Mouse (Mus musculus) cerebellum, postnatal 25 days (tissue): ENCODE data around the gene Gapt.
"Not testable (repeated sequence)": the region's sequence is repeated elsewhere in the genome, so short reads cannot be mapped to it uniquely, and the experiment has no call there.

Experiments
- DNase-seq, 2 experiments: peaks; one replicate each; pipeline ENCODE4 v3.0.0; 2021; ENCODE audit warnings: mixed read lengths in 2 of 2

The Gapt gene

GRCm38 (mm10) chr13:110356941-110357340, at the start of gene Gapt:
Gapt (minus strand) TSS chr13:110357199.
- no peak for DNase-seq

DNA sequence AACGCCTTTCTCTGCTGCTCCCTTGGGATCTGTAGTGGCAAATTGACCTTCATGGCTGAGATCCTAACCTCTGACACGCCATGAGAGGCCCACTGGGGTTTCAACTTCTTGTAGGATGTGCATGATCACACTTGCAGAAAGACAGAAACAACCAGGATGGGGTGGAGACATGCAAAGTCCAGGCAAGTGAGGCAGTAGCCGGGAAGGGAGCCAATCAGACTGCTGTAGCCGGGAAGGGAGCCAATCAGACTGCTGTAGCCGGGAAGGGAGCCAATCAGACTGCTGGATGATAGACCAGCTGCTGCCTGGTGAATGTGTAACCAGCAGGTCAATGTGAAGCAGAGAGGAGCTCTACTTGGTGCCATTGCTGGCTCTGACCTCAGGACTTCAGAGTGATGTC, 49.2 kb upstream of the Gapt start:
- DNase-seq, result peak in 1 of 2 experiments; percentile 36

GRCm38 (mm10) chr13:110404686-110405085, 47.7 kb upstream of the Gapt start:
- not testable (repeated sequence) for DNase-seq

- DNase-seq, result no peak
Measured at GRCm38 (mm10) chr13:110404059-110404458, 47.1 kb upstream of the Gapt start.

DNA sequence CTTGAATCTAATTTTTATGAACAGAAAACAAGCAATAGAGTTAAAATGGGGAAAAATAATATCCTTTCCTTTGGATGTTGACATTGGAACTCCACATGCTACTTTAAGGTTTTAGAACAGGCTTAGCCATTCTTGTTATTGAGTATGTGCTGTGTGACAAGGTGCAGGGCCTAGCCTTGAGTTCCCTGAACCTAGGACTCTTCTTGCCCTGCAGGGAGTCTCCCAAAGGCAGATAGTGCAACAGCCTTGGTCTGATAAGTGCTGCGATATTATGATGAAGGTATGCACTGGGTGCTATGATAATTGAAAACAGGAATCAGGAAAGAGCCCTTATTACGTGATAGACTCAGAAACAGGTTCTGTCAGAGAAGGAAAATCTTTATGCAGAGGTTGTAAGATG, 44.9 kb upstream of the Gapt start:
- no peak for DNase-seq

DNA sequence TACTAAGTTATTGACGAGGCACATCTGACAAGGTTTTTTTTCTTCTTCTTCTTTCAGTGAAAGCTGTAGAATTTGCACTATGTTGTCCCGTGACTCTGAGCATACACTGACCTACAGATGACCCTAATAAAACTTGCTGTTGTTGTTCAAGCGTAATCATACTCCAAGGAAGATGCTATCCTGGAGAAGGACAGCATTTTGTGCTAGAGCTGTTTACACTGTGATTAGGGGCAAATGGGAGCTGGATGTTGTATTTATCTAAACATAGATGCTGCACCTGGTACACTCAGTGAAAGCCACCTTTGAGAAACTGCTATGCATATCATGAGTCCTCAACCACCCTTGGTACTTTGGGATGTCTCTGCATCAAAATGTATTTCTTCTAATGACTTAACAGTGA, 44.4 kb upstream of the Gapt start:
- no peak for DNase-seq

DNA sequence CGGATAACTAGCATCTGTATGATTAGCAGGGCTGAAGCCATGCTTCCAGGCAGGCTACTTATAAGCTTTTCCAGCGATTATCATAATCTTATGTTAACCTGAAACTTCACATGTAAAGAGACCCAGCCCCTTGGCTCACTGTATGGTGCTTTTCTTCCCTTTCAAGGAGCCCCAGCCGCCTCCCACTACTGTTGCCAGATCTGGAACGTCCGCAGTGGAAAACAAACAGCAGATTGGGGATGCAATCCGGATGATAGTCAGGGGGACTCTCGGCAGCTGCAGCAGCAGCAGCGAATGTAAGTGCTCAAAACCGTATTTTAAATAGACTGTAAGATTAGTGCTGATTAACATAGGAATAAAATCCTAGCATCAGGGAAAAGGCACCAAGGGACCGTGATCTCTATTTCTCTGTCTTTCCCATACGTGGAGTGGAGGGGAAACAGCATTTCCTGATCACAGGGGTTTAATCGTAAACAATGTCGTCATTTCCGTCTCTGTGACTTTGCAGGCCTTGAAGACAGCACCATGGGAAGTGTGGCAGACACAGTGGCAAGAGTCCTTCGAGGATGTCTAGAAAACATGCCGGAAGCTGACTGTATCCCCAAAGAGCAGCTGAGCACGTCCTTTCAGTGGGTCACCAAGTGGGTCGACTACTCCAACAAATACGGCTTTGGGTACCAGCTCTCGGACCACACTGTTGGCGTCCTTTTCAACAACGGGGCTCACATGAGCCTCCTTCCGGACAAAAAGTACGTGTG, 41.7 kb upstream of the Gapt start:
- DNase-seq, result no peak

DNA sequence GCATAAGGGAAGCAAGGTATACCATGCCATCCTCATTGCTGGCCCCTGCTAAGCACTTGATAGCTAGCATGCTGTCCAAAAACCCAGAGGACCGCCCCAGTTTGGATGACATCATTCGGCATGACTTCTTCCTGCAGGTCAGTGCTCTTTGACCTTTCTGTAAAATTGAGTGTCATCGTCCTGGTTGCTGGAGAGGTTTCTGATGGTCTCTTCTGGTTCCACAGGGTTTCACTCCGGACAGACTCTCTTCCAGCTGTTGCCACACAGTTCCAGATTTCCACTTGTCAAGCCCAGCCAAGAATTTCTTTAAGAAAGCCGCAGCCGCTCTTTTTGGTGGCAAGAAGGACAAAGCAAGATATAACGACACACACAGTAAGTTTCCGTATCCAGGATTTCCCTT, 40.8 kb upstream of the Gapt start:
- no peak for DNase-seq

DNA sequence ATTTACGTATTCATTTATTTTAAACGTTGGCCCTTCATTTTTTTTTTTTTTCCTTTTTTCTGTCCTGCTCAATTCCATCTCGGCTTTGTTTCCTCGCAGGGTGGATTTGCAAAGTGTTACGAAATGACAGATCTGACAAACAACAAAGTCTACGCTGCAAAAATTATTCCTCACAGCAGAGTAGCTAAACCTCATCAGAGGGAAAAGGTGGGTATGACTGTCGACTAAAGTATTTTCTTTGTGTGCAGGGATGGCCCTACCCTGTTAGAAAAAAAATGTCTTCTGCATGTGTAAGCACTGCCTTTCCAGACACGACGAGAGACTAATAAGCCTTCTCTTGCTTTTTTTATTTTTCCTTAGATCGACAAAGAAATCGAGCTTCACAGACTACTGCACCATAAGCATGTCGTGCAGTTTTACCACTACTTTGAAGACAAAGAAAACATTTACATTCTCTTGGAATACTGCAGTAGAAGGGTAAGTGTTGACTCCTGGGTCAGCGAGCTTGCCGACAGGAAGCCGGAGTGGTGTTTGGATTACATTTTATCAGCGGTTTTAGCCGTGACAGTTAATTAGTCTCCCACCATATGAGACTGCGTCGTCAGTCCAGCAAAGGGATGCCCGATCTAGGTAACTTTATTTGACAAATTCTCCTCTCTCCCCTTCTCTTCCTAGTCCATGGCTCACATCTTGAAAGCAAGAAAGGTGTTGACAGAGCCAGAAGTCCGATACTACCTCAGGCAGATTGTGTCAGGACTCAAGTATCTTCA, 39.1 kb upstream of the Gapt start:
- no peak for DNase-seq

- peak in 1 of 2 experiments; percentile 56 for DNase-seq
Measured at GRCm38 (mm10) chr13:110395179-110395794, 38.3 kb upstream of the Gapt start.

- DNase-seq, result peak; percentile 95 to 96
Measured at GRCm38 (mm10) chr13:110394291-110395178, 37.5 kb upstream of the Gapt start, which contains the start of gene Plk2. Plk2 (plus strand) TSS chr13:110395046.

DNA sequence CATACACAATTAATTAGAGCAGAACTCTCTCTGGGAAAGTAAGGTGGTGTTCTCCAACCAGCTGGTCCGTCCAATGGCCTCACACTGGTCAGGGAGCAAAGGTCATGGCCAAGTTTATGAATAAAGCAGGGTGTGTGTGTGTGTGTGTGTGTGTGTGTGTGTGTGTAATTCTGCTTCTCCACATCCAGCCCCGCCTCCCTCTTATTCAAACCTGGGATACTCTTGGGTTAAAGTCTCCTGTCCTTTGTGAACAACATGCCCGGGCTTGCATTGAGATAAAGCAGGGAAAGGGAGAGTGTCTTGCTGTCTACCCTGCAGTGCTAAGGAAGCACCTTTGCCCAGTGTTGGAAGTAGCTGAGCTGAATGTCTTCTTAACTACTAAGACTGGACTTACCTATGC, 35.6 kb upstream of the Gapt start:
- DNase-seq, result peak in 1 of 2 experiments; percentile 7

DNA sequence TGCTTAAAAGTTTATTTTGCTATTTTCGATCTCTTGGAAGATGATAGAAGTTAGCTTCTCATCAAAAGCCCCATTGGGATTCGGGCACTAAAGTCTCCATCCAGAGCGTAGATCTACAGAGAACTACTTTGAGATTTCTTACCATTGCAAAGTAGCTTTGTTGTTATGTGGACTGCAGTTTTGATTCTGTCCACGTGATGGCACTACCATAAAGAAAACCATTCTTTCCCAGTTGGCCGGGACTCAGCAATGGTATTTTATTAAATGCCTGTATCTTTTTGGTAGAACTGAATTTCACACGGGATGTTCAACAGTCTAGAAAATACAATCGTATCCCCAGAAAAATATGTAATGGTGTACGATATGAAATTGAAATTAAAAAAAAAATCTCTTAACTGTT, 35.2 kb upstream of the Gapt start:
- peak; percentile 53 to 81 for DNase-seq

DNA sequence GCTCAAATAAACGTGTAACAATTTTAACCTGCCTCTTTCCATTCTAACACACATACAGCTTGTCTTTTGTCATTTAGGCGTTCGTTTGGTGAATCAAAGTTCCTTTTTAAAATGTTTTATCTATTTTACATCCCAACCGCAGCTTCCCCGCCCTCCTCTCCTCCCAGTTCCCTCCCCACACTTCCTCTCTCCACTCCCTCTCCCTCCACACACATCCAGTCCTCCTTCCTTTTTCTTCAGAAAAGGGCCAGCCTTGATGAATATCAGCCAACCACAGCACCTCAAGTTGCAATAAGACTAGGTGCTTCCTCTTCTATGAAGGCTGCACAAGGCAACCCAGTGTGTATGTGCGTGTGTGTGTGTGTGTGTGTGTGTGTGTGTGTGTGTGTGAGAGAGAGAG, 27.5 kb upstream of the Gapt start:
- DNase-seq, result no peak

DNA sequence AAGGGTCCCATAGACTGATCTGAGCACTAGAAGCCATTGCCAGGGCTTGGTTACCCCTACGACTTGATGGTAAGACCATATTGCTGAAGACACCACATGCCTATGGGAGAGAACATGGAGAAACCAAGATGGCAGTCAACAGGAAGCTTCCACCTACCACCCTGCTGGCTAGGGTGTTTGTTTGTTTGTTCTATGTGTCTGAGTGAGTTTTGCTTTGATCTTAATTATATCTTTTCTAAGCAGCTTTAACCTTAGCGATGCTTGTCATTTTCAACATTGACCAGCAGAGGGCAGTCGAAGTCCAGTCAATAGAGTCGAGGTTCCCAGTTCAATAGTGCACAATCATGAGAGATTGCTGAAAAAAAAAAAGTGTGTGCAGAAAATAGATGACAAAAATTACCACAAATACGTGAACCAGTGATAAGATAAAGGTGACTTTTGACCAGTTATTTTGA, 25.5 kb upstream of the Gapt start:
- DNase-seq, result peak in 1 of 2 experiments; percentile 61

DNA sequence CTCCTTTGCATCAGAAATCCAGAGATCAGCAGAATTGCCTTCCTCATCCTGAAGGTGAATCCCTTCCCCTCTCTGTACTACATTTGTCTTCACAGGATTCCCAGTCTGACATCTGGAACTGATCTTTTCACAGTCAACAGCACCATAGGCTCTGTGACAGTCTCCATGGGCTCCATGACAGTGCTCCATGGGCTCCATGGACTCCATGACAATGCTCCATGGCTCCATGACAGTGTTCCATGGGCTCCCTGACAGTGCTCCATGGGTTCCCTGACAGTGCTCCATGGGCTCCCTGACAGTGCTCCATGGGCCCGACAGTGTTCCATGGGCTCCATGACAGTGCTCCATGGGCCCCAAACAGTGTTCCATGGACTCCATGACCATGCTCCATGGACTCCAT, 12.7 kb upstream of the Gapt start:
- no peak for DNase-seq

DNA sequence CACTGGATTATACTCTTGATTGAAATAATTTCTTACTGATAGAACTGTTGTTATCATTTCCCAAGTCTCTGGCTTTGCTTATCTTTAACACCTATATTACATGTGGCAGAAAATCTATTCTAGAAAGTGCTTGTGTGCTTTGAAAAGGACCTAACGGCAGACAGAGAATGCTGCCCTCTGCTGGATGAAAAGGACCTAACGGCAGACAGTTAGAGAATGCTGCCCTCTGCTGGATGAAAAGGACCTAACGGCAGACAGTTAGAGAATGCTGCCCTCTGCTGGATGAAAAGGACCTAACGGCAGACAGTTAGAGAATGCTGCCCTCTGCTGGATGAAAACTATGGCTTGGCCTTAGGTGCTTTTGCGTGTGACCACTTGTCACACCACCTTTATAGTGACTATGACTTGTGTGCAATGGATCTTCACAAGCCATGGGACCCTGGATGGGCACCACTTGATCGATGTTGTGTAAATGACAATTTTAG, 11.6 kb upstream of the Gapt start:
- peak; percentile 73 to 81 for DNase-seq

- DNase-seq, result no peak
Measured at GRCm38 (mm10) chr13:110367961-110368555, 11.1 kb upstream of the Gapt start.

- no peak for DNase-seq
Measured at GRCm38 (mm10) chr13:110366477-110366876, 9.5 kb upstream of the Gapt start.

- no peak for DNase-seq
Measured at GRCm38 (mm10) chr13:110363722-110364121, 6.7 kb upstream of the Gapt start.

DNA sequence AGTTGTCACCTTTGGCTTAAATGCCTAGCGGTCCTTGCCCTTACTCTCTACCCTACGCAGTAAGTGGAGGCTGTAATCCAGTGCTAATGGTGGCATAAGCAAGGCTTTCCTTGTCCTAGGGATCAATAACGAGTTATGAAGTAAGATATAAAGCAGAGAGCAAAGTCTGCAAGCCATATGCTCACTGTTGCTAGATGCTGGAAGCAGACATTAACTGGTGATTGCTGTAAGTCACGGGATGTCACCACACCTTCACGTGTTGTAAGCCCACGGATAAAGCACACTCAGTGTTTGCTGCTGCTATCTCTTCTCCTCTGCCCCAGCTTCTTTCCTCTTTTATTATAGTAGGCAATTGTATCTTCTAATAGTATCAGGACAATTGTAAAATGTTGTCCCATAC, 5.9 kb downstream of the Gapt start:
- DNase-seq, result no peak

DNA sequence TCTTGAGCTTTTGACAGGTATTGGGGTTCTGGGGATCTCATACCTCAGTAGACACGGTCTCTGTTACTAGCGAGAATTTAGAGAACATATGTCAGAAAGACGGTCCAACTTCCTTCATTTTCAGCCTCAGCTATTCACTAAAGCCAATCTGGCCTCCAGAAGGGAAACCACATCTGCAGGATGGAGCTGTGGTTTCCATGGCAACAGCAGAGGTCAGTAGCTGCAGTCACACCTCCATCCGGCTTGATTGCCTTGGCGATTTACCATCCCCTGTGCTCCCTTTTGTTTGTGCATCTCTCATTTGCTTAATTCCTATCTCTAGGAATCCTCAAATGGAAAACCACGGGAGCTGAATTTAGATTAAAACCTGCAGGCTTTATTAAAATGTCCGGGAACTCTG, 10.3 kb downstream of the Gapt start:
- no peak for DNase-seq
